Mouse (Mus musculus): ENCODE results near the gene Elp6. TPM values are rescaled to one million over a fixed set of nuclear protein-coding genes. Genes with fewer than 3 reads are reported as not detected.

Elp6 gene
- polyA plus RNA-seq, 1 experiment: 11.2 TPM

DNA sequence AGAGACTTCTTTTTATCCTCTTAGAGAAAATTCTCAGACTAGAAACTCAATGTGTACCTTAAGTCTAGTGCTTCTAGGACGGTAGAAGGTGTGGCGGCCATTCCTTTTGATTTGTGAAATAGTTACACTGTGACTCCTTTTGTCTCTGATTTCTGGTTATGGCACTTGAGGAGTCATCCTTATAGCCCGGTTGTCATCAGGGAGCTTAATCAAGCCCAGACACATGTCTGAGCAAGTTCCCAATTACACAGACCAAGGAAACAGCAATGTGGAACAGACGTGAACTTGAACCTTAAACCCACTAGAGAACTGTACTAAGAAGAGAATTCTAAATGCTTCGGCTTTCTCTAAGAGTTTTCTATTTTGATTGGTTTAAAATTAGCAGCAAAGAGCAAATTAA, 45.2 kb downstream of the Elp6 start:
- WGBS: 85% methylated on average over 5 of the region's 5 CpGs

DNA sequence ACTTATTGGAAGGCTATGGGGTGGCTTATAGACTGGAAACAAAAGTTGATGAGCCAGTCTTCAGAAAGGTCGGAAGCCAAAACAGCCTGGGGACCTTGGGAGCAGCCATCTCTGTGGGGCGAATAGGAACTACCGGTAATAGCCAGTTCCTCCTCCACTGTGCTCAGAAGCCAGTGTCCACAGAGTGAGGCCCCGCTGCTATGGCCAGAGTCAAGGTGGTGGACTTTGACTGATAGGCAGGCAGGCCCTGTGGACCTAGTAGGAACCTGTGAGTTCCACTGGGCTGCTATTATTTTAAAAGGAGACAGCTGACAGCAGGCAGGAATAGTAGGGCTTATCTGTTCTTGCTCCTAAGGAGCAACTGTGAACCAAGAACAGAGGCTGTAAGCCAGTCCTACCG, 45.6 kb downstream of the Elp6 start:
- no peak for DNase-seq (ENCODE audit: low read depth, low spot score)
- 83% methylated on average over 5 of the region's 5 CpGs for WGBS

More for the DNA sequence above, 45.2 kb downstream of the Elp6 start:
- no peak for DNase-seq (ENCODE audit: low read depth, low spot score)

DNA sequence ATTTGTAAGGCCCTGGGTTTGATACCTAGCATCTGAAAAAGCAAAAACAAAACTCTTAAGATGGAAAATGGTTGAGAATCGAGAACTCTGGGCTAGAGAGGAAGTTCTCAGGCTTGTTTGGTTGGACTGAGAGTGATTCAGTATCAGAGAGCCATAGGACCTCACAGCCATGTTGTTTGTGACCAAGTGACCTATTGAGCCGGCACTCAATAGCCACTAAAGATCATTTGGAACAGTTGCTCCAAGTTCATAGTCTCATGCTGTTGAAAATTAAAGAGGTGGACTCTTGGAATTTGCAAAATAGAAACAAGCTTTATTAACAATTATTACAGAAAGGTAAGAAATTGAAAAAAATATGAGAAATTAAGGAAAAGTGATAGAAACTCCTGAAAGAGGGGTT, 46.4 kb downstream of the Elp6 start:
- WGBS: 86% methylated on average over 2 of the region's 2 CpGs
- no peak for DNase-seq (ENCODE audit: low read depth, low spot score)

DNA sequence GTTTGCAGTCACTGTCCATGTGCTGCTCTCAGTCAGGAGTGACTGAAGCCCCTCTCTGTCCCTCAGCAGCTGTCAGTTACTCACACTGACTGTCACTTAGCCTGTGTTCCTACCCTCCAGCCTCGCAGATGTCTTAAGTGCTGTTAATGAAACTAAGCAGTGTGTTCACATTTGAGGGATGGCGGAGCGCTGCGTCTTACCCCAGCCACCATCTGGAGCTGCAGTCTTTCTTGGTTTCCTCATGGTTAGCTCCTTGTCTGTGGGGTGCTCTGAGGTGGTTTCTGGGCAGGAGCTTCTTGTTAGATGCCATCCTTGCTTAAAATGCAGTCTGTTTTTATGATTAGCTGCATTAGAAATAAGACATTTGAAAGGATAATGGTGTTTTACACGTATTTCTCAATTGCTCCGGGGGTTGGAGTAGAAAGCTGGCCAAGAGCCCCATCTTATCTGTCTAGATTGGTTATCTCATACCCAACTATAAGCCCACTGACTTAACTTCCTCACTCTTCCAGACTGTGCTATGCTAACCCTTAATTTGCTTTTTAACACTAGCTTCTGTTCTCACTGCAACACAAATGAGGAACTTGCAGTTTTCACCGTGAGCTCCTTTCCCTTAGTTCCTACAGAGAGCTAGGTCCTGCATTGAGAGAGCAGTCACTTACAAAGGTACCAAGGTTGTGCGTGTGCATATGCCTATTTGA, 47.1 kb downstream of the Elp6 start:
- 83% methylated on average over 8 of the region's 8 CpGs for WGBS
- no peak for DNase-seq (ENCODE audit: low read depth, low spot score)

DNA sequence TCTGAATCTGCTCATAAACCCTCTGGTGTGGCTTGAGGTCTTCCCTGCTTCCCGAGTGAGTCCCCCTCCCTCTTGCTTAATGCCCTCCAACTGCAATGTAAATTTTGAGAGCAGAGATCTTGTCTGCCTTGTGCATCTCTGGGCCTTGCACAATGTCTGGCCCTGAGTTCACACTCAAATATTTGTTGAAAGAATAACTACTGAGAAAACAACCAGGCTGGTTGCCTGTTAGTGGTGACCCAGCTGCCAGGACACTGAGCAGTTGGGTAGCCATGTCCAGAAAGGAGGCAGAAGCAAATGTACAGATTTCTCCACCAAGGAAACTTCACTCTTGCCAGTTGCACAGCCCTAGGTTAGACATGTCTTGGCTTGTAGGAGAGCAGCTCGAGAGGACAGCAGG, 53.4 kb downstream of the Elp6 start:
- no peak for DNase-seq (ENCODE audit: low read depth, low spot score)
- WGBS: 74% methylated on average over 2 of the region's 2 CpGs

DNA sequence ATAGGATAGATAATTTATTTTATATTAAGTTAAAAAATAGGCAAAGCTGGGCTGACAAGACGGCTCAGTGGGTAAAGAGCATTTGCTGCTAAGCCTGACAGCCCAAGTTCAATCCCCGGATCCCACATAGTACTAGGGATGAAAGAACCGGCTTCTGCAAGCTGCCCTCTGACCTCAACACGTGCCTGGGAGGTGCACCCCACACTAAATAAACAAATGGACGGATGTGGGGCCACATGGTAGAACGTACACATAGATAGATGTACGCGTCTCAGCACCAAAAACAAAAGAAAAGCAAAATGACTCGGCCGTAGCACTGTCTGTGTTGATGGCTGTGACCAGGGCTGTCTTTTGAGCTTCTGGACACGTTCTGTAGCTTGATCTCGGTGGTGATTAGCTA, 56.3 kb downstream of the Elp6 start:
- WGBS: 73% methylated on average over 12 of the region's 12 CpGs
- no peak for DNase-seq (ENCODE audit: low read depth, low spot score)

DNA sequence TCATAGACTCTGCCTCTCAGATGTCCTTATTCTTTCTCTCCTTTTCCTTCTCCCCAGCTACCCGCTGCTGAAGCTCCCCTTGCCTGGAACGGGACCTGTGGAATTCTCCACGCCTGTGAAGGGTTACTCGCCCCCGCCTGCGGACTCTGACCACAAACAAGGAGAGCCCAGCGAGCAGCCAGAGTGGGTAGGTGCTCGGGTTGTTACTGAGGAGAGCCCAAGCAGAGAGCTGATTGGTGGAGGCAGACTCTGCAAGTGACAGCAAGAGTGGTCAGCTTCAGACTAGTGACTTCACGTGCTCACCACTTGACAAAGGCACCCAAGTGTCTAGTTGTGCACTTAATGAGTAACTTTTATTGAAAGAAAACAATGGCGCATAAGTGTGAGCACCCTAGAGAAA, 57.4 kb downstream of the Elp6 start:
- no peak for DNase-seq (ENCODE audit: low read depth, low spot score)
- WGBS: 68% methylated on average over 10 of the region's 10 CpGs

DNA sequence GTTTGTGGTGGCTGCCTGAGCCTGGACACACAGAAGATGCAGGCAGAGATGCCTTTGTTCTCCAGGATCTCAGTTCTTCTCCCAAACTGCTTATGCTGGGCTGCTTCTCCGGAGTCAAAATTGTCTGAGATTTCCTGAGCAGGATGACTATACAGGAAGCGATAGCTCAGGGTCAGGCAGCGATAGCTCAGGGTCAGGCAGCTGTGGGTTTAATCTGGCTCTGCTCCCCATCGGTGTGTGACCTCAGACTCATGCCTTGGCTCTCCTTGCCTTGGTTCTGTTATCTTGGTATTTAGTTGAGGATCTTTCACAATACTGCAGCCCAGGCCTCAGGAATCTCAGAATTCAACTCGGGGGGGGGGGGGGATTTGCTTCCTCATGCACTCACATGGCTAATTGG, 61.8 kb downstream of the Elp6 start:
- WGBS: 88% methylated on average over 5 of the region's 5 CpGs
- DNase-seq (ENCODE audit: low read depth, low spot score): no peak

DNA sequence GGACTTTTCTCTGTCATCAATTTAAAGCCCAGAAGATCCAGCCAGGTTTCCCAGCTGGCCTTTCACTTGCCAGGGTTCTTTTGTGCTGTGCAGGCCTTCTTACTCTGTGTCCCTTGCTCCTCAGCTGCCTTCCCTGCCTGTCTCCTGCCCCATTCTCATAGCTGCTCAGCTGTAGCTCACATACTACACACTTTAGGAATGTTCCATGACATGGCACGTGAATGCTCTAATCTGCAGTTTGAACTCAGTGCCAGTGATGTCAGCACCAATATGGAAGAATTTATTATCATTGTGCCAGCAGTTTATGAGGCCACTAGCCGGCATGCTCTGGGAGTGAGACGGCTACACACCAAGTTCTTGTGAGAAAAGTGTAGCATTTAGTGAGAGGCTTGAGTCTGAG, 64.9 kb downstream of the Elp6 start:
- 53% methylated on average over 3 of the region's 3 CpGs for WGBS

More for the DNA sequence above, 64.9 kb downstream of the Elp6 start:
- DNase-seq (ENCODE audit: low read depth, low spot score): no peak

Other genes starting within 250 kb of the Elp6 start
- gene Smarcc1, start 187.5 kb upstream of the Elp6 start, polyA plus RNA-seq (2012; rRNA removed): 10.8 and 12.4 TPM in 2 replicates
- gene Dhx30, start 187.3 kb upstream of the Elp6 start, polyA plus RNA-seq (2012; rRNA removed): 49.4 and 56.5 TPM in 2 replicates
- 0.25 and 0.45 TPM in 2 replicates for gene Cspg5, start 61.4 kb upstream of the Elp6 start, polyA plus RNA-seq (2012; rRNA removed)
- gene Scap, start 28.1 kb downstream of the Elp6 start, polyA plus RNA-seq (2012; rRNA removed): 23.6 and 25.0 TPM in 2 replicates
- 14.7 and 16.8 TPM in 2 replicates for gene Ptpn23, start 103.0 kb downstream of the Elp6 start, polyA plus RNA-seq (2012; rRNA removed)
- not detected in 2 replicates for gene Ngp, start 114.6 kb downstream of the Elp6 start, polyA plus RNA-seq (2012; rRNA removed)
- gene Klhl18, start 171.5 kb downstream of the Elp6 start, polyA plus RNA-seq (2012; rRNA removed): 13.2 and 19.1 TPM in 2 replicates
- gene Kif9, start 171.8 kb downstream of the Elp6 start, polyA plus RNA-seq (2012; rRNA removed): 0.69 and 0.78 TPM in 2 replicates
- gene Setd2, start 227.4 kb downstream of the Elp6 start, polyA plus RNA-seq (2012; rRNA removed): 28.3 and 33.9 TPM in 2 replicates

Data from large intestine, adult 2 months (tissue).